Mouse (Mus musculus): ENCODE data around the gene Echdc3. TPM values are rescaled to one million over a fixed set of nuclear protein-coding genes. Genes with fewer than 3 reads are reported as not detected.

Gene Echdc3
- polyA plus RNA-seq, 1 experiment from 2014 or later = 12.0 TPM

DNA sequence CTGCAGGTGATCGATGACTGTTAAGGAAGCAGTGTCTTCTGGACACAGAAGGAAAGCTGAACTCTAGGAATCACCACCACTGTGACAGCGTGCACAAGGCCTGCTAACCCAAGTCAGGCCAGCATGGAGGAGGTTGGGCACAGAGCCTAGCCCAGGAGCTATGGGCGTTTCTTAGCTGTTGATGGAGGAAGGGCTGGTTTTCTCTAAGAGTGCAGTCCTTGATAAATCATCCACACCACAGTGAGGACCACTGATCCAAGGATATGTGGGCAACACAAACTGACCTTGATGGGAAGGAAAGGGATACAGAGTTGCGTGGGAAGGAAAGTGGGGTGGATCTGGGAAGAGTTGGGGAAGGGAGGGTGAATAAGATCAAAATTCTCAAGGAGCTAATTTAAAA lies 55.6 kb downstream of the Echdc3 start:
- no peaks in the 10 kb centered on the region for H3K9me3 ChIP-seq (ENCODE audit: control insufficient read depth, low read length)
- H3K36me3 ChIP-seq (ENCODE audit: control insufficient read depth, insufficient read depth, low read length) = no peaks in the 10 kb centered on the region
- H3K27me3 ChIP-seq (ENCODE audit: control insufficient read depth, insufficient read depth, low read length) = no peaks in the 10 kb centered on the region
- no peak overlapping the region for H3K4me2 ChIP-seq (ENCODE audit: low read length)
- ATAC-seq (ENCODE audit: insufficient number of reproducible peaks, insufficient read depth, low FRiP score, low read depth) = no peak
- H3K27ac ChIP-seq (replicated peaks in 1 of 2; ENCODE audit: control insufficient read depth in 1 of 2, insufficient read depth in 1 of 2, low read depth in 2 of 2, low read length in 2 of 2) = no peak overlapping the region
- WGBS = 82% methylated on average over 4 of the region's 4 CpGs
- no peak overlapping the region for H3K9ac ChIP-seq (ENCODE audit: low read length)
- H3K4me3 ChIP-seq (ENCODE audit: control insufficient read depth in 1 of 2, insufficient read depth in 1 of 2, low read depth in 1 of 2, low read length in 2 of 2) = no peak overlapping the region
- H3K4me1 ChIP-seq (ENCODE audit: control insufficient read depth in 2 of 2, insufficient read depth in 2 of 2, low read length in 2 of 2) = peaks cover 0 to 4% of the 10 kb centered on the region in 2 experiments; a peak in 1 of 4 replicates

DNA sequence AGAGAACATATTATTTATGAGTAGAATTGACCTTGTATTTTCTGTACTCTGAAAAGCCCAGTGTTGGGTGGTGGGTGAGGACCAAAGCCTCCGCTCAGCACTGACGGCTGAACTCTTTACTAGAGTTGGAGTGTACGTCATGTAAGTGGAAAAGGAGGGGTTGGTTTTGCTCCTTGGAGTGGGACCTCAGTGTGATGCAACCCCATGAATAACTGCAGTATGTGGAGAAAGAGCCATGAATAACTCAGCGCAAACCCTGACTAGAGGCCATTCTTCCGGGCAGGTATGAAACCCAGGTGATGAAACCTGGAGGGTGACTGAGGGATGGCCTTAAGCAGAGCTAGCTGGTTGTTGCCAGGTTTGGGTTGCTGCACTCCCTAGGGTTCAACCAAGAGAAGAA lies 63.0 kb downstream of the Echdc3 start:
- whole genome bisulfite sequencing = 92% methylated on average over 5 of the region's 5 CpGs
- Histone ChIP-seq H3K36me3 (ENCODE audit: control insufficient read depth, insufficient read depth, low read length) (no peaks in the 10 kb centered on the region), H3K4me2 (ENCODE audit: low read length) (no peak overlapping the region), H3K9me3 (ENCODE audit: control insufficient read depth, low read length) (no peaks in the 10 kb centered on the region), H3K4me1 (ENCODE audit: control insufficient read depth in 2 of 2, insufficient read depth in 2 of 2, low read length in 2 of 2) (no peaks in the 10 kb centered on the region), H3K9ac (ENCODE audit: low read length) (no peak overlapping the region), H3K27ac (replicated peaks in 1 of 2; ENCODE audit: control insufficient read depth in 1 of 2, insufficient read depth in 1 of 2, low read depth in 2 of 2, low read length in 2 of 2) (no peak overlapping the region), H3K27me3 (ENCODE audit: control insufficient read depth, insufficient read depth, low read length) (no peaks in the 10 kb centered on the region), H3K4me3 (ENCODE audit: control insufficient read depth in 1 of 2, insufficient read depth in 1 of 2, low read depth in 1 of 2, low read length in 2 of 2) (no peak overlapping the region)
- no peak for ATAC-seq (ENCODE audit: insufficient number of reproducible peaks, insufficient read depth, low FRiP score, low read depth)

DNA sequence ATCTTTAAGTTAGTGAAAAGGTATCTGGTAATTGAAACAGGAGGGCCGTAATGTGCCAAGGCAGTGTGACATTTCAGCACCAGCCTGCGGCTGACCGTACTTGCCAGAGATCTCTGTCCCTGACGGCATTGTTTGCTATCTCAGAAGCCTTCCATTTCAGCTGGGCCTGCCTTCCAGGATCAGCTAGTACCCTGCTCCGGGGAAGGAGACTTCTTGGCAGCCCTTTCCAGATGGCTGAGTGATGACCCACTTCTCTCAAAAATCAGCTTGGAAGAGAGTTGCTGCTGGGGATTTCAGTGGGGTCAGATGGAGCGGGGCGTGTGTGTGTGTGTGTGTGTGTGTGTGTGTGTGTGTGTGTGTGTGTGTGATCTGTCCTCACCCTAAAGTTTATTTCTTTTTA lies 65.9 kb downstream of the Echdc3 start:
- WGBS = 69% methylated on average over 7 of the region's 7 CpGs
- ATAC-seq (ENCODE audit: insufficient number of reproducible peaks, insufficient read depth, low FRiP score, low read depth) = no peak
- no peak overlapping the region for H3K9ac ChIP-seq (ENCODE audit: low read length)
- no peak overlapping the region for H3K27ac ChIP-seq (replicated peaks in 1 of 2; ENCODE audit: control insufficient read depth in 1 of 2, insufficient read depth in 1 of 2, low read depth in 2 of 2, low read length in 2 of 2)
- H3K4me1 ChIP-seq (ENCODE audit: control insufficient read depth in 2 of 2, insufficient read depth in 2 of 2, low read length in 2 of 2) = no peaks in the 10 kb centered on the region
- H3K9me3 ChIP-seq (ENCODE audit: control insufficient read depth, low read length) = no peaks in the 10 kb centered on the region
- no peak overlapping the region for H3K4me2 ChIP-seq (ENCODE audit: low read length)
- no peaks in the 10 kb centered on the region for H3K36me3 ChIP-seq (ENCODE audit: control insufficient read depth, insufficient read depth, low read length)
- H3K4me3 ChIP-seq (ENCODE audit: control insufficient read depth in 1 of 2, insufficient read depth in 1 of 2, low read depth in 1 of 2, low read length in 2 of 2) = no peak overlapping the region
- no peaks in the 10 kb centered on the region for H3K27me3 ChIP-seq (ENCODE audit: control insufficient read depth, insufficient read depth, low read length)

- Histone ChIP-seq H3K27ac (replicated peaks in 1 of 2; ENCODE audit: control insufficient read depth in 1 of 2, insufficient read depth in 1 of 2, low read depth in 2 of 2, low read length in 2 of 2) (no peak overlapping the region), H3K9me3 (ENCODE audit: control insufficient read depth, low read length) (no peaks in the 10 kb centered on the region), H3K27me3 (ENCODE audit: control insufficient read depth, insufficient read depth, low read length) (no peaks in the 10 kb centered on the region), H3K4me1 (ENCODE audit: control insufficient read depth in 2 of 2, insufficient read depth in 2 of 2, low read length in 2 of 2) (no peaks in the 10 kb centered on the region), H3K9ac (ENCODE audit: low read length) (no peak overlapping the region), H3K4me2 (ENCODE audit: low read length) (no peak overlapping the region), H3K36me3 (ENCODE audit: control insufficient read depth, insufficient read depth, low read length) (no peaks in the 10 kb centered on the region), H3K4me3 (ENCODE audit: control insufficient read depth in 1 of 2, insufficient read depth in 1 of 2, low read depth in 1 of 2, low read length in 2 of 2) (no peak overlapping the region)
- 86% methylated on average over 4 of the region's 4 CpGs for WGBS
- no peak for ATAC-seq (ENCODE audit: insufficient number of reproducible peaks, insufficient read depth, low FRiP score, low read depth)
These were observed 66.6 kb downstream of the Echdc3 start for GRCm38 (mm10) chr2:6146257-6146656.

DNA sequence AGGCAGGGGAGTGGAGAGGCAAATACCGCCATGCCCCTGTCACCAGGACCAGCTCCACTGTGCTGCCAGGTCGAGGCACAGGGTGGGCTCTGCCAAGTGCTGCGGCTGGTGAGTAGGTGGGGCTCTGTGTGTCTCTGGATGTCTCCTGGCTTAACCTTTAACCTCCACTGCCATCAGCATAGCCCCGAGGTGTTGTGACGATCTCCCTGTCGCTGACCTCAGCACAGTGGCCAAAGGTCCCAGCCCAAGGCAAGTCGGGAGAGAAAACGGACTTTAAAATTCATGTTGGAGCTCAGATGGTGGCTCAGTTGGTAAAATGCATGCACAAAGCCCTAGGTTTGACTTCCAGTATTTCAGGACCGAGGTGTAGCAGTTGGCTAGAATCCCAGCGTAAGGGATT lies 67.2 kb downstream of the Echdc3 start:
- Histone ChIP-seq H3K4me3 (ENCODE audit: control insufficient read depth in 1 of 2, insufficient read depth in 1 of 2, low read depth in 1 of 2, low read length in 2 of 2) (no peak overlapping the region), H3K27ac (replicated peaks in 1 of 2; ENCODE audit: control insufficient read depth in 1 of 2, insufficient read depth in 1 of 2, low read depth in 2 of 2, low read length in 2 of 2) (no peak overlapping the region), H3K27me3 (ENCODE audit: control insufficient read depth, insufficient read depth, low read length) (no peaks in the 10 kb centered on the region), H3K9me3 (ENCODE audit: control insufficient read depth, low read length) (no peaks in the 10 kb centered on the region), H3K4me1 (ENCODE audit: control insufficient read depth in 2 of 2, insufficient read depth in 2 of 2, low read length in 2 of 2) (no peaks in the 10 kb centered on the region), H3K36me3 (ENCODE audit: control insufficient read depth, insufficient read depth, low read length) (no peaks in the 10 kb centered on the region), H3K4me2 (ENCODE audit: low read length) (no peak overlapping the region), H3K9ac (ENCODE audit: low read length) (no peak overlapping the region)
- 80% methylated on average over 10 of the region's 10 CpGs for WGBS
- no peak for ATAC-seq (ENCODE audit: insufficient number of reproducible peaks, insufficient read depth, low FRiP score, low read depth)

DNA sequence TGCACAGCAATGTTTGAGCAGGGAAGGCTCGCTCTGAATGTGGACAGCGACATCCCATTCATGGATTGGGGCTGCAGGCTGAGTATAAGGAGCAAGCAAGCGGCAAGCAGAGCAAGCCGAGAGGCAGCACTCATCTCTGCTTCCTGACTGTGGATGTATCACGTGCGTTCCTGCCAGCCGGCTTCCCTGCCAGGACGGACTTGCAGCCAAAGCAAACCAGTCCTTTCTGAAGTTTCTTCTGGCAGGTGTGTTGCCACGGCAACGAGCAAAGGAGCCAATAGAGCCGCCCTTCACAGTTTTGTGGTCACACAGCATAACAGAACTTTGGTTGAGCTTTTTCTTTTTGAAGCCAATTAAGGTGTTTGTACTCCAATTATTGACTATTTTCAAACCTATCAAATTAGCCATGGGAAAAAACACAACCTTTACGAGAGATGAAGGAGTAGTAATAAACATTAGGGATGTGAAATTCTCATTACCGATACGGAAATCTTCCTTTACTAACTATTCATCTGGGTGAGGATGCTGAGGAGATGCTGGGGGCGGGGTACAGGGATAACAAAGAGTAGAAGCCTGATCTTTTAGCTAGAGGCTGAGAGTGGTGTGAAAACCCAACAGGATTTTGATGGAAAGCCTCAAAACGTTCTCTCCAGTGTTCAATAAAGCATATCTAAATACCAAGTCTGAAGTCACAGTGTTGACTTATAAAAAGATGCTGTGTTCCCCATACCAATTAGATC lies 69.7 kb downstream of the Echdc3 start:
- no peak overlapping the region for H3K9ac ChIP-seq (ENCODE audit: low read length)
- no peak overlapping the region for H3K27ac ChIP-seq (replicated peaks in 1 of 2; ENCODE audit: control insufficient read depth in 1 of 2, insufficient read depth in 1 of 2, low read depth in 2 of 2, low read length in 2 of 2)
- no peaks in the 10 kb centered on the region for H3K9me3 ChIP-seq (ENCODE audit: control insufficient read depth, low read length)
- WGBS = 76% methylated on average over 16 of the region's 16 CpGs
- no peaks in the 10 kb centered on the region for H3K36me3 ChIP-seq (ENCODE audit: control insufficient read depth, insufficient read depth, low read length)
- no peak overlapping the region for H3K4me2 ChIP-seq (ENCODE audit: low read length)
- H3K4me1 ChIP-seq (ENCODE audit: control insufficient read depth in 2 of 2, insufficient read depth in 2 of 2, low read length in 2 of 2) = no peaks in the 10 kb centered on the region
- ATAC-seq (ENCODE audit: insufficient number of reproducible peaks, insufficient read depth, low FRiP score, low read depth) = no peak
- no peak overlapping the region for H3K4me3 ChIP-seq (ENCODE audit: control insufficient read depth in 1 of 2, insufficient read depth in 1 of 2, low read depth in 1 of 2, low read length in 2 of 2)
- no peaks in the 10 kb centered on the region for H3K27me3 ChIP-seq (ENCODE audit: control insufficient read depth, insufficient read depth, low read length)

DNA sequence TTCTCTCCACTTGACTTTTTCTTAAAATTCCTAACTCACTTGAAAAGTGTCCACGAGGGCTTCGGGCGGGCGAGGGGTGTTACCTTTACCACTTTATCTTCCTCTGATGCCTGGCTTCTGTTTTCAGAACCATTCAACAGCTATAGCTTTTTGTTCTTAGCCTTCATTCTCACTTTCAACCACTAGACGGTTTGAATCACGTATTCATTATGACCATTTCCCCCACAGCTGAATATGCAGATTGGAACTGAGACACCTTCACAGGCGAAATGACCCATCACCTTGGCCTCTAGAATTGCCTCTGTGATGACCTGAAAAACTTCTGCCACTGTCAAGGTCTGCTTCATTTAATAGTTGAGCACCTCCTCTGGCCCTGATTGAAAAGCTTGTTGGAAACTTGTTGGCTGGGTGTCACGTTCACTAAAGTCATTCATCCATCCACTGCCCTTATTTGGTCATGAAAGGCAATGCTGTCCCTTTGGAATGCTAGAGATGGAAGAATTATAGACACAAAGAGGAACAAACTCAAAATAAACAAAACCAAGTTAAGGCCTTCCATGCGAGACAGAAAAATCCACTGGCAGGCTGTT lies 72.2 kb downstream of the Echdc3 start:
- no peak overlapping the region for H3K9ac ChIP-seq (ENCODE audit: low read length)
- 71% methylated on average over 9 of the region's 9 CpGs for WGBS
- no peak for ATAC-seq (ENCODE audit: insufficient number of reproducible peaks, insufficient read depth, low FRiP score, low read depth)
- no peak overlapping the region for H3K4me2 ChIP-seq (ENCODE audit: low read length)
- H3K27ac ChIP-seq (replicated peaks in 1 of 2; ENCODE audit: control insufficient read depth in 1 of 2, insufficient read depth in 1 of 2, low read depth in 2 of 2, low read length in 2 of 2) = no peak overlapping the region
- no peaks in the 10 kb centered on the region for H3K4me1 ChIP-seq (ENCODE audit: control insufficient read depth in 2 of 2, insufficient read depth in 2 of 2, low read length in 2 of 2)
- no peaks in the 10 kb centered on the region for H3K27me3 ChIP-seq (ENCODE audit: control insufficient read depth, insufficient read depth, low read length)
- no peaks in the 10 kb centered on the region for H3K36me3 ChIP-seq (ENCODE audit: control insufficient read depth, insufficient read depth, low read length)
- H3K9me3 ChIP-seq (ENCODE audit: control insufficient read depth, low read length) = no peaks in the 10 kb centered on the region
- H3K4me3 ChIP-seq (ENCODE audit: control insufficient read depth in 1 of 2, insufficient read depth in 1 of 2, low read depth in 1 of 2, low read length in 2 of 2) = no peak overlapping the region

Data from heart, embryonic 14.5 days (tissue).